ENCODE assay signal across 8 mouse cellular contexts in genomic region chr12:24651642-24652342, GRCm38 (mm10). TPM values are rescaled to one million over a fixed set of nuclear protein-coding genes. Genes with fewer than 3 reads are reported as not detected.
DNase-seq lines count a peak whose midpoint lies in the region; ATAC-seq and TF ChIP-seq lines count a peak whose summit lies in the region.

No protein-coding gene starts in this region.

- H3K9ac ChIP-seq in hindbrain, postnatal 0 days (replicated peaks; ENCODE audit: low read length) = peak overlapping the region; percentile 95

- 4% methylated on average over 36 of the region's 36 CpGs for WGBS in hindbrain, postnatal 0 days

- no peaks in the 10 kb centered on the region for H3K27me3 ChIP-seq in hindbrain, postnatal 0 days (ENCODE audit: insufficient read depth, low read length)

- TF ChIP-seq CTCF in hindbrain, postnatal 0 days (IDR thresholded peaks at IDR 0.05; ENCODE audit: low read depth) = no peak
- no peak for TF ChIP-seq CTCF in left cerebral cortex, adult 2 months (IDR thresholded peaks at IDR 0.05)

- peak overlapping the region; percentile 67 for H3K4me2 ChIP-seq in hindbrain, postnatal 0 days (ENCODE audit: low read depth, low read length)

- peak; percentile 78 for ATAC-seq in hindbrain, postnatal 0 days
- ATAC-seq in megakaryocyte, adult 5-6 weeks (ENCODE audit: poor library complexity, severe bottlenecking) = peak; percentile 68

- peak overlapping the region; percentile 86 for H3K4me3 ChIP-seq in hindbrain, postnatal 0 days (ENCODE audit: low read length)
- peak overlapping the region; percentile 93 for H3K4me3 ChIP-seq in left cerebral cortex, adult 2 months

- peaks cover 19% of the 10 kb centered on the region; the same call in 1 of the 2 replicates for H3K36me3 ChIP-seq in hindbrain, postnatal 0 days (ENCODE audit: insufficient read depth, low read length)

- DNase-seq in WW6 (ENCODE audit: low read depth, low spot score) = peak; percentile 79
- DNase-seq in cerebellum, postnatal 4 days (ENCODE audit: low spot score in 2 of 2) = peak; percentile 73 to 89
- peak; percentile 99 for DNase-seq in gastrocnemius, adult 18-20 months (ENCODE audit: low spot score)
- DNase-seq in hindbrain, postnatal 0 days (ENCODE audit: low spot score) = peak; percentile 93
- peak; percentile 90 to 93 for DNase-seq in left cerebral cortex, adult 2 months (ENCODE audit: extremely low spot score in 1 of 2, low spot score in 2 of 2)
- DNase-seq in right cerebral cortex, adult 2 months (ENCODE audit: low spot score in 2 of 2) = peak; percentile 89 to 94
- DNase-seq in urinary bladder, postnatal 14 days (ENCODE audit: low spot score) = peak; percentile 98

- H3K4me1 ChIP-seq in hindbrain, postnatal 0 days (ENCODE audit: insufficient read depth, low read length) = peaks cover 9% of the 10 kb centered on the region; the same call in 1 of the 2 replicates

- H3K27ac ChIP-seq in hindbrain, postnatal 0 days = peak overlapping the region; percentile 94
- H3K27ac ChIP-seq in left cerebral cortex, adult 2 months = peak overlapping the region; percentile 99

- intact Hi-C loops in left cerebral cortex, adult 2 months (cut with DNase I) = loop anchor here (2.0 kb wide), 1 partner anchor 23 kb away; no protein-coding TSS in a partner anchor

- no peaks in the 10 kb centered on the region for H3K9me3 ChIP-seq in hindbrain, postnatal 0 days (ENCODE audit: low read length)

RNA-seq across cellular contexts. Expression of gene Klf11, which starts 0.7 kb away (rescaled TPM):
- total RNA-seq in gastrocnemius, adult 18-20 months (2021) = 1 to 10 TPM; 4.3 to 6.3 TPM
- 28.2 and 28.3 TPM in 2 replicates for total RNA-seq in hindbrain, postnatal 0 days (2014; rRNA removed)
- 18.0 and 20.4 TPM in 2 replicates for polyA plus RNA-seq in hindbrain, postnatal 0 days (2015; fragmentation: Nextera tagmentation; extraction: Ambion mirVana)
- total RNA-seq in left cerebral cortex, adult 2 months (2021) = 1 to 10 TPM; 5.1 to 7.8 TPM
- total RNA-seq in megakaryocyte, adult 5-6 weeks (2015) = 7.7 and 9.6 TPM in 2 replicates
- total RNA-seq in megakaryocyte, adult 5-6 weeks (2017) = 7.9 and 9.2 TPM in 2 replicates

RNA-seq across cellular contexts. Expression of gene Cys1, which starts 29.8 kb away (rescaled TPM):
- total RNA-seq in gastrocnemius, adult 18-20 months (2021) = 1 to 10 TPM; 1.7 to 2.7 TPM
- total RNA-seq in hindbrain, postnatal 0 days (2014; rRNA removed) = 3.9 and 5.5 TPM in 2 replicates
- polyA plus RNA-seq in hindbrain, postnatal 0 days (2015; fragmentation: Nextera tagmentation; extraction: Ambion mirVana) = 1.4 and 1.7 TPM in 2 replicates
- 10 to 100 TPM; 15.2 to 20.0 TPM for total RNA-seq in left cerebral cortex, adult 2 months (2021)
- not detected in 2 replicates for total RNA-seq in megakaryocyte, adult 5-6 weeks (2015)
- total RNA-seq in megakaryocyte, adult 5-6 weeks (2017) = not detected in 2 replicates

RNA-seq across cellular contexts. Expression of gene Rrm2, which starts 56.2 kb away (rescaled TPM):
- total RNA-seq in gastrocnemius, adult 18-20 months (2021) = under 1 TPM; 0.71 to 0.87 TPM
- 23.4 TPM in 2 replicates for total RNA-seq in hindbrain, postnatal 0 days (2014; rRNA removed)
- 53.4 and 61.1 TPM in 2 replicates for polyA plus RNA-seq in hindbrain, postnatal 0 days (2015; fragmentation: Nextera tagmentation; extraction: Ambion mirVana)
- 1 to 10 TPM; 1.9 to 2.2 TPM for total RNA-seq in left cerebral cortex, adult 2 months (2021)
- total RNA-seq in megakaryocyte, adult 5-6 weeks (2015) = 157 TPM in 2 replicates
- total RNA-seq in megakaryocyte, adult 5-6 weeks (2017) = 134 and 135 TPM in 2 replicates

Comparison
In these comparisons a context has a peak if more than half of its experiments do, and no peak if none do; other contexts are left out.
1. Peak in every context shown above with its lines: DNase-seq, ATAC-seq, H3K4me3 ChIP-seq and H3K27ac ChIP-seq.